Mouse (Mus musculus) cerebellum, adult 2 months (tissue): ENCODE measurements around the gene Adamts13.

Source experiments
- CTCF ChIP-seq: fragments of 200-500 bp; IDR thresholded peaks from 2 replicates; pipeline ENCODE4 v1.5.1; 2011; ENCODE audit warnings: low read depth, mild to moderate bottlenecking, control low read depth, low read length, moderate library complexity, borderline replicate concordance; ENCODE audit not compliant: insufficient read depth
- POLR2A ChIP-seq: fragments of 200-500 bp; IDR thresholded peaks from 2 replicates; pipeline ENCODE4 v1.6.1; 2011; ENCODE audit warnings: low read length, control low read depth, borderline replicate concordance; ENCODE audit not compliant: insufficient read depth

GRCm38 (mm10) chr2:27049408-27049807, 76.2 kb downstream of the Adamts13 start:
- TF ChIP-seq CTCF: no peak
- no peak for TF ChIP-seq POLR2A
